Mouse (Mus musculus): Measurements from ENCODE around the gene Bdp1. TPM values are rescaled to one million over a fixed set of nuclear protein-coding genes. Genes with fewer than 3 reads are reported as not detected.

Gene Bdp1
- 35.7 TPM for polyA plus RNA-seq (2017; shearing (Covaris generic))

GRCm38 (mm10) chr13:100103748-100104254 lies at the start of gene Bdp1:
Bdp1 (minus strand) TSS chr13:100104070.

GRCm38 (mm10) chr13:100124423-100125257 lies 20.8 kb upstream of the Bdp1 start, which contains the start of gene Smn1:
Smn1 (plus strand) TSS chr13:100124852.

GRCm38 (mm10) chr13:100107652-100108472 lies 4.0 kb upstream of the Bdp1 start, which contains the start of gene Serf1:
Serf1 (plus strand) TSS chr13:100108012.

GRCm38 (mm10) chr13:100014906-100015895 lies 88.7 kb downstream of the Bdp1 start, which contains the start of gene Mccc2:
Mccc2 (minus strand) TSS chr13:100015639.

Other genes with a start within 250 kb of the Bdp1 start
- gene Cartpt, start 203.0 kb downstream of the Bdp1 start, polyA plus RNA-seq (2017; shearing (Covaris generic)), result not detected
- 15.2 TPM for gene Mccc2, start 88.4 kb downstream of the Bdp1 start, polyA plus RNA-seq (2017; shearing (Covaris generic))
- 4.7 TPM for gene Serf1, start 3.9 kb upstream of the Bdp1 start, polyA plus RNA-seq (2017; shearing (Covaris generic))
- 53.0 TPM for gene Smn1, start 20.8 kb upstream of the Bdp1 start, polyA plus RNA-seq (2017; shearing (Covaris generic))
- gene Naip2, start 98.0 kb upstream of the Bdp1 start, polyA plus RNA-seq (2017; shearing (Covaris generic)), result 8.1 TPM
- 15.2 TPM for gene Naip5, start 142.3 kb upstream of the Bdp1 start, polyA plus RNA-seq (2017; shearing (Covaris generic))
- gene Naip6, start 213.6 kb upstream of the Bdp1 start, polyA plus RNA-seq (2017; shearing (Covaris generic)), result 6.1 TPM